Mouse (Mus musculus) cortical plate, adult 2 months (tissue): ENCODE results near the gene Caskin1.

Experiments
- CTCF ChIP-seq: fragments of 200-500 bp; IDR thresholded peaks from 2 replicates; pipeline ENCODE4 v1.5.1; 2011; ENCODE audit warnings: mild to moderate bottlenecking, control low read depth, low read length; ENCODE audit not compliant: insufficient read depth; ENCODE audit errors: extremely low read depth
- POLR2A ChIP-seq: fragments of 200-500 bp; IDR thresholded peaks from 2 replicates; pipeline ENCODE4 v1.6.1; 2011; ENCODE audit warnings: mild to moderate bottlenecking, low read length, control low read depth; ENCODE audit not compliant: insufficient read depth; ENCODE audit errors: extremely low read depth

- TF ChIP-seq CTCF (no peak), POLR2A (no peak)
Measured at GRCm38 (mm10) chr17:24514270-24515257, 26.2 kb downstream of the Caskin1 start.
